Mouse (Mus musculus) hindbrain, postnatal 0 days (tissue): ENCODE data around the gene Notch2. TPM values are rescaled to one million over a fixed set of nuclear protein-coding genes. Genes with fewer than 3 reads are reported as not detected.

ENCODE experiments used
- ATAC-seq: fragments of 200-750 bp; cut with Nextera tagmentation; 2 replicates; pipeline ENCODE4 v1.8.0; 2017; ENCODE audit warnings: mild to moderate bottlenecking, moderate TSS enrichment, moderate library complexity
- DNase-seq: peaks from one replicate; pipeline ENCODE4 v3.0.0-alpha.2; 2015; ENCODE audit warnings: low spot score
- H3K27ac ChIP-seq: fragments of 300-500 bp; sonication (generic); 2 replicates; pipeline ENCODE4 v1.5.1; 2014; ENCODE audit warnings: mild to moderate bottlenecking
- H3K27me3 ChIP-seq: fragments of 300-500 bp; sonication (generic); 2 replicates; pipeline ENCODE4 v1.6.1; 2014; ENCODE audit warnings: low read length, mixed read lengths; ENCODE audit not compliant: insufficient read depth
- H3K36me3 ChIP-seq: fragments of 300-500 bp; sonication (generic); 2 replicates; pipeline ENCODE4 v1.6.1; 2014; ENCODE audit warnings: low read length, mixed read lengths; ENCODE audit not compliant: insufficient read depth
- H3K4me1 ChIP-seq: fragments of 300-500 bp; sonication (generic); 2 replicates; pipeline ENCODE4 v1.6.1; 2014; ENCODE audit warnings: antibody characterized with exemption, low read length, mixed read lengths; ENCODE audit not compliant: insufficient read depth
- H3K4me2 ChIP-seq: fragments of 300-500 bp; sonication (generic); 2 replicates; pipeline ENCODE4 v1.6.1; 2014; ENCODE audit warnings: low read depth, mild to moderate bottlenecking, low read length, moderate library complexity, mixed read lengths
- H3K4me3 ChIP-seq: fragments of 300-500 bp; sonication (generic); 2 replicates; pipeline ENCODE4 v1.5.1; 2014; ENCODE audit warnings: low read length
- H3K9ac ChIP-seq: fragments of 300-500 bp; sonication (generic); replicated peaks from 2 replicates; pipeline ENCODE4 v1.6.1; 2014; ENCODE audit warnings: mild to moderate bottlenecking, low read length, moderate library complexity, mixed read lengths
- H3K9me3 ChIP-seq: fragments of 300-500 bp; sonication (generic); 2 replicates; pipeline ENCODE4 v1.6.1; 2016; ENCODE audit warnings: low read length, mixed read lengths
- CTCF ChIP-seq: IDR thresholded peaks from 2 replicates; pipeline ENCODE4 v1.5.1; 2016; ENCODE audit warnings: antibody characterized with exemption, control low read depth, low read depth
- WGBS: fragments of 180-500 bp; shearing (Covaris S2); extraction: QIAGEN DNeasy Blood & Tissue Kit; methylation state at CpG from one replicate; pipeline ENCODE4 v1.1.7; 2014; 5-methylcytosine and 5-hydroxymethylcytosine counted together
- polyA plus RNA-seq: library from polyadenylated mRNA; unstranded; fragments of >200 nt; fragmentation: Nextera tagmentation; extraction: Ambion mirVana; gene quantifications from 2 replicates; pipeline ENCODE4 v1.2.1, GENCODE M21; 2015
- total RNA-seq: library from RNA; depleted of rRNA; stranded (reverse); fragments of >200 nt; gene quantifications from 2 replicates; pipeline ENCODE4 v1.2.3, GENCODE M21; 2014

Notch2 gene
- total and polyA plus RNA-seq, 2 experiments from 2014 or later: 9.5 to 44.9 TPM

- 80% methylated on average over 3 of the region's 3 CpGs for WGBS
- no peak overlapping the region for H3K27ac ChIP-seq
- ATAC-seq (no peak), DNase-seq (no peak)
- no peaks in the 10 kb centered on the region for H3K9me3 ChIP-seq
- H3K4me1 ChIP-seq: no peaks in the 10 kb centered on the region
- H3K36me3 ChIP-seq: no peaks in the 10 kb centered on the region
- no peak overlapping the region for H3K9ac ChIP-seq
- H3K27me3 ChIP-seq: no peaks in the 10 kb centered on the region
- no peak overlapping the region for H3K4me3 ChIP-seq
- H3K4me2 ChIP-seq: no peak overlapping the region
- TF ChIP-seq CTCF: no peak
Observed at GRCm38 (mm10) chr3:97993920-97994545, 19.3 kb upstream of the Notch2 start.

GRCm38 (mm10) chr3:97994818-97995217 lies 18.5 kb upstream of the Notch2 start:
- WGBS: 87% methylated on average over 5 of the region's 5 CpGs
- no peaks in the 10 kb centered on the region for H3K9me3 ChIP-seq
- no peaks in the 10 kb centered on the region for H3K4me1 ChIP-seq
- H3K4me2 ChIP-seq: no peak overlapping the region
- H3K9ac ChIP-seq: no peak overlapping the region
- no peak overlapping the region for H3K27ac ChIP-seq
- DNase-seq (no peak), ATAC-seq (no peak)
- TF ChIP-seq CTCF: no peak
- H3K4me3 ChIP-seq: no peak overlapping the region
- no peaks in the 10 kb centered on the region for H3K36me3 ChIP-seq
- no peaks in the 10 kb centered on the region for H3K27me3 ChIP-seq

- ATAC-seq (no peak), DNase-seq (peak; percentile 22)
- WGBS: 67% methylated on average over 4 of the region's 4 CpGs
- Histone ChIP-seq H3K4me2 (no peak overlapping the region), H3K27ac (no peak overlapping the region), H3K27me3 (no peaks in the 10 kb centered on the region), H3K9me3 (no peaks in the 10 kb centered on the region), H3K4me3 (no peak overlapping the region), H3K9ac (no peak overlapping the region), H3K4me1 (no peaks in the 10 kb centered on the region), H3K36me3 (no peaks in the 10 kb centered on the region)
- TF ChIP-seq CTCF: no peak
Observed at GRCm38 (mm10) chr3:97998349-97998748, 15.0 kb upstream of the Notch2 start.

- no peaks in the 10 kb centered on the region for H3K27me3 ChIP-seq
- no peak overlapping the region for H3K4me2 ChIP-seq
- no peak overlapping the region for H3K9ac ChIP-seq
- H3K9me3 ChIP-seq: no peaks in the 10 kb centered on the region
- H3K4me1 ChIP-seq: no peaks in the 10 kb centered on the region
- H3K36me3 ChIP-seq: no peaks in the 10 kb centered on the region
- no peak overlapping the region for H3K27ac ChIP-seq
- 88% methylated on average over 4 of the region's 4 CpGs for WGBS
- no peak overlapping the region for H3K4me3 ChIP-seq
- TF ChIP-seq CTCF: no peak
- DNase-seq (no peak), ATAC-seq (no peak)
Observed at GRCm38 (mm10) chr3:98003558-98003957, 9.8 kb upstream of the Notch2 start.

- H3K27ac ChIP-seq: no peak overlapping the region
- no peak overlapping the region for H3K4me2 ChIP-seq
- no peak for ATAC-seq
- WGBS: 81% methylated on average over 3 of the region's 3 CpGs
- no peaks in the 10 kb centered on the region for H3K4me1 ChIP-seq
- H3K9ac ChIP-seq: no peak overlapping the region
- no peaks in the 10 kb centered on the region for H3K36me3 ChIP-seq
- H3K9me3 ChIP-seq: no peaks in the 10 kb centered on the region
- no peaks in the 10 kb centered on the region for H3K27me3 ChIP-seq
- no peak for TF ChIP-seq CTCF
- H3K4me3 ChIP-seq: no peak overlapping the region
- DNase-seq: no peak
Observed at GRCm38 (mm10) chr3:98004231-98004630, 9.1 kb upstream of the Notch2 start.

GRCm38 (mm10) chr3:98005306-98005705 lies 8.0 kb upstream of the Notch2 start:
- Histone ChIP-seq H3K27ac (no peak overlapping the region), H3K9ac (no peak overlapping the region), H3K27me3 (no peaks in the 10 kb centered on the region), H3K4me3 (no peak overlapping the region), H3K9me3 (no peaks in the 10 kb centered on the region), H3K4me1 (no peaks in the 10 kb centered on the region), H3K4me2 (no peak overlapping the region), H3K36me3 (no peaks in the 10 kb centered on the region)
- 80% methylated on average over 5 of the region's 5 CpGs for WGBS
- TF ChIP-seq CTCF: no peak
- DNase-seq (no peak), ATAC-seq (no peak)

GRCm38 (mm10) chr3:98006046-98006691 lies 7.2 kb upstream of the Notch2 start:
- no peak overlapping the region for H3K9ac ChIP-seq
- H3K27ac ChIP-seq: no peak overlapping the region
- WGBS: 65% methylated on average over 8 of the region's 8 CpGs
- no peak overlapping the region for H3K4me2 ChIP-seq
- TF ChIP-seq CTCF: no peak
- ATAC-seq: no peak
- no peak overlapping the region for H3K4me3 ChIP-seq
- no peaks in the 10 kb centered on the region for H3K9me3 ChIP-seq
- no peaks in the 10 kb centered on the region for H3K27me3 ChIP-seq
- no peak for DNase-seq
- no peaks in the 10 kb centered on the region for H3K4me1 ChIP-seq
- no peaks in the 10 kb centered on the region for H3K36me3 ChIP-seq
